Mouse (Mus musculus): Measurements from ENCODE around the gene Ank2. TPM values are rescaled to one million over a fixed set of nuclear protein-coding genes. Genes with fewer than 3 reads are reported as not detected.

Gene Ank2
- total RNA-seq, 2 experiments from 2014 or later: 787 to 814 TPM

GRCm38 (mm10) chr3:126997391-126998007 is 501.7 kb downstream of the Ank2 start:
- no peak for DNase-seq (ENCODE audit: low spot score in 2 of 2)

- no peak for DNase-seq (ENCODE audit: low spot score in 2 of 2)
Measured at GRCm38 (mm10) chr3:126996721-126997120, 502.4 kb downstream of the Ank2 start.

DNA sequence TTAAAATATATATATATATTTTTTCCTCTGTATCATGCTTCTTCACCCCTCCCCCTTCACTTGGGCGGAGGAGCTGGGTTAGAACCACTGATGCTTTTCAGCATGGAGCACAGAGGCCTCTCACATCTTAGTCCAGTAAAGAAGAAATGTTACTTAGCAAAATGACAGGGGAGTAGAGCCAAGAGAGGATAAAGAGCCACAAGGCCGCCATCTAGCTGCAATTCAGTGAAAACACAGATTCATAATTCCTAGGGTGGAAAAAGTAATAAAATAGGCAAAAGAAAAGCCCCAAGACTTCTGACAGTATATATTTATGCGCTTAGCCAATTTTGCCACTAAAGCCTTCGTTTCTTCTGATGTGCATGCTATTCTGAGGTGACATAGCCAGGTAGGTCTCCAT is 503.2 kb downstream of the Ank2 start:
- DNase-seq (ENCODE audit: low spot score in 2 of 2): no peak

GRCm38 (mm10) chr3:126994149-126994548 is 505.0 kb downstream of the Ank2 start:
- no peak for DNase-seq (ENCODE audit: low spot score in 2 of 2)

DNA sequence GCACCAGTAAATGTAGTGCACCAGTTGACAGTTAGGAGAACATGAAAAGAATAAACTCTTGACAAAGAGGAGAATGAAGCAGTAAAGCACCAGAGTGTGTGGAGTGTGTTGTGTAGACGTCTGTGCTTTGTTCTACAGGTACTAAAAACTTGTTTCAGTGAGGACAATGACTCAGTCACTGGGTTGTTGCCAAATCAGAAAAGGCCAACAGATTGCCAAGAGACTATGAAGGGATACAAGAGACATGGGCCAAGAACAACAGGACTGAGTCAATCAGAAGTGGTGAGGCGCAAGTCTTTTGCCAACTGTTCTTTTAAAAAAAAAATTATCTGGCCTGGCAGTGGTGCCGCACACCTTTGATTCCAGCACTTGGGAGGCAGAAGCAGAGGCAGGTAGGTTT is 509.2 kb downstream of the Ank2 start:
- DNase-seq (ENCODE audit: low spot score in 2 of 2): no peak

GRCm38 (mm10) chr3:126986687-126987086 is 512.5 kb downstream of the Ank2 start:
- no peak for DNase-seq (ENCODE audit: low spot score in 2 of 2)

DNA sequence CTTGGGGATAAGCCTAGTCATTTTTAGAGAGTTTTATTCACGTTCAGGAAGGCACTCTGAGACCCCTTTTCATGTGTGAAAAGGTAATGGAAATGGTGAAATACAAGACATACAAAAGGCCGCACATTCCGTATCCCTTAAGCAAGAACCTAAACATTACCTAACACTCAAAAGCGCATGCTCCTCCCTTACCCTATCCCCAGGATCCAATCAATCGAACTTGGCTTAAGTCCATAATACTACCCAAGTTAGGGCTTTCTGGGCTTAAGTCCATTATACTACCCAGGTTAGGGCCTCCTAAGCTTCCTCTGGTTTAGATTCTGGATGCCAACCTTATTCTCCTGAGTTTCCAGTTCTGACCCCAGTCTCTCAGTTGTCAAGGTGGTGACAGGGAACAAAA is 516.3 kb downstream of the Ank2 start:
- no peak for DNase-seq (ENCODE audit: low spot score in 2 of 2)

DNA sequence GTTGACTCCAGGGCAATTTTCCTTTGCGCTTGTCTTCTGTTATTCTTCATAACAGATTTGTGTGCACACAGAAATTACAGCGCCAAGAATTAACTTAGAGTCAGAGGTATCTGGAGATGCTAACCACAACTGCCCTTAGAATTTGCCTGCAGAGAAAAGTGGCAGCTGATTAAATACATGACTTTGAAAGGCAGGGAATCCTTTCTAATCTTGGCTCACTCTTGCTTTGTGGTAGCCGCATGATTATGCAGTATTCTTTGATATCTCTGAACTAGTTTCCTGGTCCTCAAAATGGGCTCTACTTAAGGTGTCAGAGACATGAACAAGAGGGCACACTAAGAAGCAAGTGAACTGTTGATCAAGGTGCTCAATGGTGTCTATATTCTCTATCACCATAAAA is 518.0 kb downstream of the Ank2 start:
- DNase-seq (ENCODE audit: low spot score in 2 of 2): no peak

DNA sequence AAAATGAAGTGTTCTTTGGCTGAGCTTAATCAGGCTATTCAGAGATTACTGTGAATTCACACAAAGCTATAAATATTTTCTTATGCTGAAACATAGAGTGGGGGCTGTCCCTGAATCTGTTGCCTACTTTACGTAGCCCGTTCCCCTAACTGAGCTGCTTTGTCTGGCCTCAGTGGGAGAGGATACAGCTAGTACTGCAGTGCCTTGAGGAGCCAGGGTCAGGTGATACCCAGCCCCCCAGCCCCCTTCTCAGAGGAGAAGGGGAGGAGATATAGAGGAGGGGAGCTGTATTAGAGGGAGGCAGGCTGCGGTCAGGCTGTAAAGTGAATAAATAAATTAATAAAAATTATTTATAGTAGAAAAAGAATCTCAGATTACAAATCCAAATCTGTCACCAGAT is 519.5 kb downstream of the Ank2 start:
- no peak for DNase-seq (ENCODE audit: low spot score in 2 of 2)

DNA sequence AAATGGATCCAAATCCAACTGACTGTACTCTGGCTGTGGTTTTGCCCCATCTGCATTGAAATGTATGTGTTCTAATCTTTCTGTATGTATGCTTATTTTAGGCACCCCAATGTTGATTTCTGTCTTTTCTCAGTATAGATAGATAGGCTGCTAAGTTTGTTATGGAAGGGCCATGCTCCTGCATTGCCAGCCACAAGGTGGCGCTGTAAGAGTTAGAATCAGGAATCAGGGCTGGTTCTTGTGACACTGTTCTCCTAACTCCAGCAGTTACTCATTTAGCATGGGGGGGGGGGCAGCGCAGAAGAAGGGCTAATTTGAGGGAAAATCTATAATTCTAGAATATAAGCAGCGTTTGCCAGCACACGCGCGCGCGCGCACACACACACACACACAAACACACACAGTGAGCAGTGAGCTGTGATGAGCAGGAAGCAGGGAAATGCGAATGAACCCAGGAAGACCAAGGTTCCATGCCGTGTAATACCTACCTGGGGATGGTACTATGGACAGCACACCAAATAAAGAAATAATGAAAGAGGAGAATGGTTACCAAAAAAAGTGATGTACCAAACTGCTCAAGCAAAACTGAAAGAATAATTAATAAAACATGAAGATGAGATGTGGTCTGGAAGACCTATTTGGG is 520.3 kb downstream of the Ank2 start:
- peak; percentile 77 to 82 for DNase-seq (ENCODE audit: low spot score in 2 of 2)

DNA sequence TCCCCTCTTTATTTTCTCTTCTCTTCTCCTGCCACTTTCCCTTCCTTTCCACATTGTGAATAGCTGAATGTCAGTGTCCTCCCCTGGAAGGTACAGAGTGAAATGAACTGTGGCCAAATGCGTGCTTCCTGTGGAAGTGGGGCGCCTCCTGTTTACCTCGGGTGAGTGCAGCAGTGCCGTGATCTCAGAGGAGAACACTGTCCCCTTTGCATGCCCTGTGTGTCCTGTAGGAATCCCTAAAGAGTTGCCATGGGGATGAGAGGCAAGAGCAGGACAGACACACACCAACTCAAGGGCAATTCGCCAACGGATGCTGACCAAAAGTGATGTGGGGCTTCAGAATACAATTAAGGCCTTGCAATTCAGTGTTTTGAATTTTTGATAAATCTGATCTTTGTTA is 521.8 kb downstream of the Ank2 start:
- no peak for DNase-seq (ENCODE audit: low spot score in 2 of 2)

GRCm38 (mm10) chr3:126976793-126977192 is 522.4 kb downstream of the Ank2 start:
- no peak for DNase-seq (ENCODE audit: low spot score in 2 of 2)

DNA sequence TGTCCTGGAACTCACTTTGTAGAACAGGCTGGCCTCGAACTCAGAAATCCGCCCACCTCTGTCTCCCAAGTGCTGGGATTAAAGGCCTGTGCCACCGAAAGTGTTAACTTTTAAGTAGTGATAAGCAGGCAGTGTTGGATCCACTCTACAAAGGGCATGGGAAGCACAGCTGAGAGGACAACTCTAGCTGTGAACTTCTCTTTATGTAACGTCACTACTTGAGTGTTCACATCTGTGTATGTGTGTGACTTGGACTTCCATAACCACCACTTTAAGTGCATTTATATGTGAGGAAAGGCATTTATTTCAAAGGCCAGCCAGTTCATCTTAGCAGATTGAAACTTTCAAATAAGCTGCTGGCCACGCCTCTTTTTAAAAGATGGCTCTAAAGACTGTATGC is 523.7 kb downstream of the Ank2 start:
- DNase-seq (ENCODE audit: low spot score in 2 of 2): no peak

DNA sequence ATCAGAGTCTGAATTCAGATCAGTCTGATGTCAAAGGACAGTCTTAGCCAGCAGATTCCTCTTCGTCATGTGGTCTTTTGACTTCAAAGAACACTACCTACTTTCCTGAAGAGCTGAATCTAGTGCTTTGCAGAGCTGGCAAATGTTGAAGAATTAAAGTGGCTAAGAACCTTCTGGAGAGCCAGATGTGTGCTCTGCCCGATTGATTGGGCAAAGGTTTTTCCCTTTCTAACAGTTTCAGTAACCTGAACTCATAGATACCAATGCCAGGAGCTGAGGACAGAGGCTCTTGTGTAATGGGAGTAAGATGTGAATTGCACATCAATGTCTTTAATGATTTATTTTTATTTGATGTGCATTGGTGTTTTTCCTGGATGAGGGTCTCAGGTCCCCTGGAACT is 525.6 kb downstream of the Ank2 start:
- DNase-seq (ENCODE audit: low spot score in 2 of 2): no peak

DNA sequence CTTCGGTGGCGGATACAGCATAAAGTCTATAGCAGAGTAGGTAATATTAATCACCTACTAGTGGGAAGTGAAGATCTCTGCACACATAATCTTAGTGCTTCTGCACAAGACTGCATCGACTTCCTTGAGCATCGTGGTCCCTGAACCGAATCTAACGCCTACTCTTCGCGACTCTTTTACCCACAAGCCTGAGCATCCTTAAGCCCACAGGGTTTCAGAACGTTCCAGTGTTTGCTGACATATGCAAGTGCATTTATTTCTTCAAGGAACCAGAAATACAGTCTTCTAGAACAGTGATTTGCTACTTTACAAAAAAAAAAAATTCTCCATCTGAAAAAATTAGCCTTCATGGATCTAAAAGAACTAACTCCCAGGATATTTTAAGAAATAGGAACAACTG is 527.6 kb downstream of the Ank2 start:
- no peak for DNase-seq (ENCODE audit: low spot score in 2 of 2)

DNA sequence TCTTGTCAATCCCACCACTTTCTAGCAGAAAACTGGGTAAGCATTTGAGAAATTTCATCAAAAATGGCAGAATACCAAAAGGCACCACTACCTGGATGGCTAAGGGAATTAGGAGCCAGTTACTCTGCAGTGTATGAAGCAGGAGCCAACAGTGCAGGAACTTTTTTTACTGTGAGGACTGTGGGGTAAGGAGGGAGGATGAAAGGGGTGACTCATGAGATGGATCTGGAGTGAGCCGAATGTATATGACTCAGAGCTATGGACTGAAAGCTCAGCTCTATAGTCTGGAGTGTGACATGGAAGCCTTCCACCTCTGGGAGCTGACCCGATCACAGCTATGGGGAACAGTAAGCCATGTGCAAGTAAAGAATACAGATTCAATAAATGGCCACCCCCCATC is 530.4 kb downstream of the Ank2 start:
- DNase-seq (ENCODE audit: low spot score in 2 of 2): no peak

DNA sequence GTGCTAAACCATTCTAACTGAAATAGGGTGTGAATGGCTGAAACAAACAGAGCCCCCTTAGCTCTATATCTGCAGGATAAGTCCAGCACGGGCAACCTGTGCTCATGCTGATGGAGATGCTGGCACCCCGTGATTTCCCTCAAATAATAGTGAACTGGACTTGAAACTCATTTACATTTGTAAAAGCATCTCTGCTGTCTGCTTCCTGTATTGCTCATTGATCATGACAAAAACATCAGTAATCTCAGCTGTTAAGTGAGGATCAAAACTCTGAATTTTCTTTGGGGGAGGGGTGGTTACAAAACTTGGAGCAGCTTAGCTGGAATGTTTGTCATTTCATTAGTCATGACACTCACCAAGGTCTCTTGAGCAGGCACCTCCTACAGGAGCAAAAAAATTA is 533.4 kb downstream of the Ank2 start:
- no peak for DNase-seq (ENCODE audit: low spot score in 2 of 2)

- no peak for DNase-seq (ENCODE audit: low spot score in 2 of 2)
Measured at GRCm38 (mm10) chr3:126962326-126962725, 536.8 kb downstream of the Ank2 start.

DNA sequence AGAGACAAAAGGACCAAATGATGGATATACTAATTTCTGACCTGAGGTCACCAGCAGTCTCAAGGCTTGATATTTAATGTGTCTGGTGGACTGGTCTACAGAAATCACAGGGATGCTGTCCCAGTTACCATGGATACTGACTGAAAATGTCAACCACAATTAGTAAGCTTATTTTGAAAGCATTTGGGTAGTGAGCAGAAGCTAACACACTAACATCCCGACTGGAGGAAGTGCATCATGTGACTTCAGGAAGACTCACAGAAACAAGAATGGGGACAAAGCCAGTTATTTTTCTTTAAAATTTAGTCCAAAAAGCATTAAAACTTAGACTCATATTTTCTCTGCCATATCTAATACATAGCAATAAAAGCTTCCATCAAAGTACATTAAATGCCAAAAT is 546.5 kb downstream of the Ank2 start:
- no peak for DNase-seq (ENCODE audit: low spot score in 2 of 2)

DNA sequence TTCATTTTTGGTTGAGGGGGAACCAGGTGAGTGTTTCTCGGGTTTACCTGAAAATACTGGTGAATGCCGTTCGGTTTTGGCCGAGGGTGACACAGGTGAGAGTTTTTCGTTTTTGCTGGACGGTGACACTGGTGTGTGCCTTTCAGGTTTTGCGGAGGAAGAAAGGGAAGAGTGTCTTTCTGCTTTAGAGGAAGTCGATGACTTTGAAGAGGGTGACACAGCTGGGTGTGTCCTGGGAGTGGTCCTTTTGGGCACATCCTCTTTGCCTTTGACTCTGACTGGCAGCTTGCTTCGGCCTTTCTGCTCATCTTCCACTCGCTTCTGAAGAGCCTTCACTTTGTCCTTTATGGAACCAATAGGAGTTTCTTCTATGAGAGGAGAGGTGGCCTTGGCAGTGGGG is 552.6 kb downstream of the Ank2 start:
- DNase-seq (ENCODE audit: low spot score in 2 of 2): no peak

DNA sequence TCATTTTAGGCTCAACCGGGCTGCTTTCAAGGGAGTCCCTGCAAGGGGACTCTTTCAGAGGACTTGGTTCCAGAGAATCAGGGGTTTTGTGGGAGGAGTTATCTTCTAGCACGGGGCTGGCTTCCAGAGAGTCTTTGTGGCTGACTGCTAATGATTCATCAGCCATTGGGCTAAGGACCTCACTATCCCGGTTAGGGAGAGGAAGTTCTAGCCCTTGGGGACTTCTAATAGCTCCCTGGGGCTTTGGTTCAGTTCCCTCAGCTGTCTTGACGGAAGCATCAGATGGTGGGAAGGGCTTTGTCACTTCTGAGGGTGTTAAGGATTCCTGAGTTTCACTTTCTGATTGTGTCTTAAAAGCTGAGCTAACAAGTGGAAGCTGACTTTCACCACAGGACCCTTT is 554.3 kb downstream of the Ank2 start:
- no peak for DNase-seq (ENCODE audit: low spot score in 2 of 2)

DNA sequence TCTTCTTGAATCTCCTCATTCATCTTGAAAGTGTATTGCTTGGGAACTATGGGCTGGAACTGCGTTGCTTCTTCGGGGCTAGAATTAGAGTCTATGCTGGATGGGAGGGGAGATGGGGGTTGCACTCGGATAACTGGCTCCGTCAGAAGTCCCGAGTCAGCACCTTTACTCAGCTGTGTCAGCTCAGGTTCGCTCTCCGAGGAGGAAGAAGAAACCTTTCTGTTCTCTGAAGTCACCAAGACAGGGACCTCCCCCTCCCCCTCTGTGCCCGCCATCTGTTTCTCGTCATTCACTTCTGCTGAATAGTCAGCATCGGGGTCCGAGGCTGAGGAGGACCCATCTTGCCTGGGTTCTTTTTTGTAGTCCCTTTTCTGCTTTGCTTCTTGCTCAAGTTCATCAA is 555.1 kb downstream of the Ank2 start:
- DNase-seq (ENCODE audit: low spot score in 2 of 2): no peak

DNA sequence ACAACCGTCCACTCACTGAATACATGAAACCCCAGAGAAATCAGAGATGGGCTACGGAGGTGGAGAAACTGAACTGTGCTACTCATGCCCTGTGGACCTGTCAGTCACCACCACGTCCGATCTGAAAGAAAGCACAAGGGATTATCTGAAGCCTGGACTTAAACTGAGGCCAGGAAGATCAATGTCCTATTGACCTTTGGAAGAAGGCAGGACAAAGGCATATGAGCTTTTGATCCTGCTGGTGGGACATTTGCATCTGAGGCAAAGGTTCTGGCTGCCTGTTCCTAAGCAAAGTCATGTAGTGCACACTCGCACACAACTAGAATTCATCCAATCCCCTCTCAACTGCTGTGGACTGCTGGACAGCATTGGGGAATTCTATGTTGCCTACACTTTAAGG is 558.7 kb downstream of the Ank2 start:
- DNase-seq (ENCODE audit: low spot score in 2 of 2): no peak
